Mouse (Mus musculus): ENCODE results near the gene Gm2431. TPM values are rescaled to one million over a fixed set of nuclear protein-coding genes. Genes with fewer than 3 reads are reported as not detected.
"Not testable (repeated sequence)": the region's sequence is repeated elsewhere in the genome, so short reads cannot be mapped to it uniquely, and the experiment has no call there.

The Gm2431 gene
- total and polyA plus RNA-seq, 2 experiments from 2014 or later = not detected

- TF ChIP-seq CTCF (IDR thresholded peaks at IDR 0.05; ENCODE audit: low read depth) = peak; percentile 68
- 24% methylated on average over 23 of the region's 23 CpGs for WGBS
- H3K4me1 ChIP-seq (ENCODE audit: insufficient read depth, low read length) = no peaks in the 10 kb centered on the region
These were observed 27.1 kb upstream of the Gm2431 start for GRCm38 (mm10) chr7:142285130-142285835.

GRCm38 (mm10) chr7:142284615-142285080 is 26.5 kb upstream of the Gm2431 start:
- H3K36me3 ChIP-seq (ENCODE audit: insufficient read depth, low read length) = no peaks in the 10 kb centered on the region
- H3K9me3 ChIP-seq (ENCODE audit: low read length) = no peaks in the 10 kb centered on the region
- H3K4me2 ChIP-seq (ENCODE audit: low read depth, low read length) = peak overlapping the region; percentile 78
- H3K27me3 ChIP-seq (ENCODE audit: insufficient read depth, low read length) = no peaks in the 10 kb centered on the region
- H3K4me3 ChIP-seq (ENCODE audit: low read length) = peak overlapping the region; percentile 52
- peak overlapping the region; percentile 22 for H3K9ac ChIP-seq (replicated peaks; ENCODE audit: low read length)
- peak; percentile 80 for TF ChIP-seq CTCF (IDR thresholded peaks at IDR 0.05; ENCODE audit: low read depth)
- H3K4me1 ChIP-seq (ENCODE audit: insufficient read depth, low read length) = no peaks in the 10 kb centered on the region
- ATAC-seq (peak; percentile 88), DNase-seq (ENCODE audit: low spot score) (peak; percentile 98)
- WGBS = under 1% methylated on average over 19 of the region's 19 CpGs
- H3K27ac ChIP-seq = peak overlapping the region; percentile 67

More at GRCm38 (mm10) chr7:142285130-142285835, 27.1 kb upstream of the Gm2431 start:
- H3K4me3 ChIP-seq (ENCODE audit: low read length) = peak overlapping the region; percentile 52
- peak overlapping the region; percentile 22; the same call in 1 of the 2 replicates for H3K9ac ChIP-seq (replicated peaks; ENCODE audit: low read length)
- peak overlapping the region; percentile 78 for H3K4me2 ChIP-seq (ENCODE audit: low read depth, low read length)
- no peaks in the 10 kb centered on the region for H3K9me3 ChIP-seq (ENCODE audit: low read length)
- no peaks in the 10 kb centered on the region for H3K36me3 ChIP-seq (ENCODE audit: insufficient read depth, low read length)
- no peaks in the 10 kb centered on the region for H3K27me3 ChIP-seq (ENCODE audit: insufficient read depth, low read length)
- H3K27ac ChIP-seq = peak overlapping the region; percentile 67
- ATAC-seq (peak; percentile 75), DNase-seq (ENCODE audit: low spot score) (peak; percentile 73)

- Histone ChIP-seq H3K9ac (replicated peaks; ENCODE audit: low read length) (peak overlapping the region; percentile 22), H3K27ac (peak overlapping the region; percentile 62), H3K4me2 (ENCODE audit: low read depth, low read length) (peak overlapping the region; percentile 78), H3K4me1 (ENCODE audit: insufficient read depth, low read length) (no peaks in the 10 kb centered on the region), H3K9me3 (ENCODE audit: low read length) (no peaks in the 10 kb centered on the region), H3K4me3 (ENCODE audit: low read length) (peak overlapping the region; percentile 52), H3K36me3 (ENCODE audit: insufficient read depth, low read length) (no peaks in the 10 kb centered on the region), H3K27me3 (ENCODE audit: insufficient read depth, low read length) (no peaks in the 10 kb centered on the region)
- peak; percentile 36; the same call in 1 of the 2 replicates for TF ChIP-seq CTCF (IDR thresholded peaks at IDR 0.05; ENCODE audit: low read depth)
- under 1% methylated on average over 38 of the region's 38 CpGs for WGBS
- ATAC-seq = peak; percentile 77
- DNase-seq (ENCODE audit: low spot score) = peak; percentile 63
These were observed 26.0 kb upstream of the Gm2431 start for GRCm38 (mm10) chr7:142284023-142284591.

- not testable (repeated sequence) for H3K27me3 ChIP-seq (ENCODE audit: insufficient read depth, low read length); H3K9ac ChIP-seq (replicated peaks; ENCODE audit: low read length); H3K4me2 ChIP-seq (ENCODE audit: low read depth, low read length); H3K27ac ChIP-seq; ATAC-seq; H3K9me3 ChIP-seq (ENCODE audit: low read length); H3K36me3 ChIP-seq (ENCODE audit: insufficient read depth, low read length); H3K4me1 ChIP-seq (ENCODE audit: insufficient read depth, low read length); DNase-seq (ENCODE audit: low spot score); H3K4me3 ChIP-seq (ENCODE audit: low read length)
- 40% methylated on average over 2 of the region's 2 CpGs for WGBS
These were observed 24.7 kb upstream of the Gm2431 start for GRCm38 (mm10) chr7:142282847-142283246.

GRCm38 (mm10) chr7:142279291-142279690 is 21.1 kb upstream of the Gm2431 start:
- TF ChIP-seq CTCF (IDR thresholded peaks at IDR 0.05; ENCODE audit: low read depth) = peak; percentile 34
- not testable (repeated sequence) for H3K36me3 ChIP-seq (ENCODE audit: insufficient read depth, low read length); H3K9ac ChIP-seq (replicated peaks; ENCODE audit: low read length); H3K4me1 ChIP-seq (ENCODE audit: insufficient read depth, low read length); H3K27ac ChIP-seq; H3K4me2 ChIP-seq (ENCODE audit: low read depth, low read length); H3K4me3 ChIP-seq (ENCODE audit: low read length); H3K9me3 ChIP-seq (ENCODE audit: low read length); H3K27me3 ChIP-seq (ENCODE audit: insufficient read depth, low read length); DNase-seq (ENCODE audit: low spot score); ATAC-seq
- WGBS = 82% methylated on average over 1 of the region's 1 CpGs

- not testable (repeated sequence) for H3K4me2 ChIP-seq (ENCODE audit: low read depth, low read length); H3K9ac ChIP-seq (replicated peaks; ENCODE audit: low read length); H3K36me3 ChIP-seq (ENCODE audit: insufficient read depth, low read length); H3K27me3 ChIP-seq (ENCODE audit: insufficient read depth, low read length); H3K9me3 ChIP-seq (ENCODE audit: low read length); H3K4me3 ChIP-seq (ENCODE audit: low read length); H3K4me1 ChIP-seq (ENCODE audit: insufficient read depth, low read length); H3K27ac ChIP-seq
- TF ChIP-seq CTCF (IDR thresholded peaks at IDR 0.05; ENCODE audit: low read depth) = peak; percentile 77
- WGBS = 0% methylated on average over 3 of the region's 3 CpGs
- ATAC-seq (peak; percentile 68; the same call in 1 of the 2 replicates), DNase-seq (ENCODE audit: low spot score) (peak; percentile 79)
These were observed 20.0 kb upstream of the Gm2431 start for GRCm38 (mm10) chr7:142278183-142278582.

- H3K27ac ChIP-seq; ATAC-seq; DNase-seq (ENCODE audit: low spot score): not testable (repeated sequence)
These were observed 16.1 kb upstream of the Gm2431 start, which contains the start of gene Gm4559 for GRCm38 (mm10) chr7:142274263-142274662. Gene Gm4559 (minus strand): TSS chr7:142274363.

More at GRCm38 (mm10) chr7:142274263-142274662, 16.1 kb upstream of the Gm2431 start, which contains the start of gene Gm4559:
- H3K4me3 ChIP-seq (ENCODE audit: low read length); H3K9me3 ChIP-seq (ENCODE audit: low read length); H3K4me2 ChIP-seq (ENCODE audit: low read depth, low read length); H3K27me3 ChIP-seq (ENCODE audit: insufficient read depth, low read length); H3K36me3 ChIP-seq (ENCODE audit: insufficient read depth, low read length); H3K4me1 ChIP-seq (ENCODE audit: insufficient read depth, low read length); H3K9ac ChIP-seq (replicated peaks; ENCODE audit: low read length): not testable (repeated sequence)

Measured in hindbrain, postnatal 0 days (tissue).